Mouse (Mus musculus) testis, postnatal 10 days (tissue): ENCODE results near the gene Acsbg2.

Experiments
- DNase-seq: peaks from one replicate; pipeline ENCODE4 v3.0.0; 2021; ENCODE audit warnings: low spot score

The Acsbg2 gene

DNA sequence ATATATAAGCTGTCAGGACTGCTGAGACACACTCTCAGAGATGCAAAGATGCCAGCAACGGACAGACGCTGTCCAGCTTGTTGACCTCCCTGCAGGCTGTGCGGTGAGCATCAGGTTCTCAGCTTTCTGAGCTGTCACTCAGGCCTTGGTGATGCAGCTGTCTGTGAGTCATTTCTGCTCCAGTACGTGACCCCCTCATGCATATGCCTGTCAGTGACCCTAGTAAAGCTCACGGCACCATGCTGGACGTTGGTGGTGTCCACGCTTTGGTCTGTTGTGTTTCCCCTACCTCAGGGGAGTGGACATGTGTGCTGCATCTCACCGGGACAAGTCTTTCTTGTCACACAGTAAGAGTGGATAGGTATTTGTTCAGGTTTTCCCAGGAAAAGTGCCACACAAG is 2.5 kb downstream of the Acsbg2 start:
- no peak for DNase-seq

GRCm38 (mm10) chr17:56870287-56870953 is 3.8 kb downstream of the Acsbg2 start:
- no peak for DNase-seq

DNA sequence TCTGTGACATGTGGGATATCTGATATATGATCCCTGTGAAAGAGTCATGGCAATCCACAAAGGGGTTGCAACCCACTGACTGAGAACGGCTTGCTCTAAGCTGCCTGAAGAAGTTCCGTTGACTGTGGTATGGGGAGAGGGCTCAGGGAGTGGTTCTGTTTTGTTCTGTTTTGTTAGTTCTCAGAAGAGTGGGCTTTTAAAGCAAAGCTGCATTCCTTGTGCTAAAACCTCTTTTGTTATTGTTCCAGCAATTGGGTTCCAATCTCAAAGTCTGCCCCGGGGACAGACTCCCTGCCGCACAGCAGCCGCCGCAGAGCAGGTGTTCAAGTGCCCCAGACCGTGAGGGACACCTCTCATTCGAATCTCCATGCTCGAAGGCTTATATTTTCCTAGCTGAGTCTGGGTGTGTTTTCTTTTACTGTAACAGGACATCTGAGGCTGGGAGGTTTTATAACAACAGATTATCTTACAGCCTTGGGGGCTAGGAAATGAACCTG is 4.7 kb downstream of the Acsbg2 start:
- DNase-seq: no peak

DNA sequence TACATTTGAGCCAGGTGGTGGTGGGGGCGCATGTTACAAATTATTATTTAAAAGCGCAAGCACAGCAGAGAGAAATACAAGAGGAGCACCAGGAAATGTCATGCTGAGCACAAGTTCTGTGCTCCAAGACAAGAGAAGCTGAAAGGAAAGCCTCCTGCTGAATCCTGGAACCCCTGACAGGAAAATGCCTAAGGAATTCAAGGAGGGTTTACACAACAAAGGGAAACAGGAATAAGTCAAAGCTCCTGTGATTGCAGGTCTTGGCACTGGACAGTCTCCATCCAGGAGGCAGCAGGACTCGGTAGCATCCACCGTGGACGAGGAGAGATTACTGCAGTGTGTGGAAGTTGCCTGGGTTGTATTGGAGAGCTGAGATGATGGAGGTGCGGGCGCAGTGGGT is 8.2 kb downstream of the Acsbg2 start:
- no peak for DNase-seq

DNA sequence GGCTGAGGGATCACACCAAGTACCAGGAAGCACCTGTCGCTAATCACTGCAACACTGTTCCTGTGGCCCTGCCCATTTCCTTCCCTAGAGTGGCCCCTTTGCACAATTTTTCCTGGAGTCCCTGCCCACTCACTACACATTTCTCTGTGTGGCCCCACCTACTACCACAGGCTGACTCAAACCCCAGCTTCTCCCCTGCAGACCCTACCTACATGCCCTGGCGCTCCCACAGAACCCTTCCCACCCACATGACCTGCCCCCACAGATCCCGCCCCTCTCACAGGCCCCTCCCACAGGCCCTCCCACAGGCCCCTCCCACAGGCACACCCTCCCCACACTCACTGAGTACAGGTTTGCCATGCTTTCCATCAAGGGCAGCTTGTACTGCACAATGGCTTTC is 13.1 kb downstream of the Acsbg2 start:
- no peak for DNase-seq

DNA sequence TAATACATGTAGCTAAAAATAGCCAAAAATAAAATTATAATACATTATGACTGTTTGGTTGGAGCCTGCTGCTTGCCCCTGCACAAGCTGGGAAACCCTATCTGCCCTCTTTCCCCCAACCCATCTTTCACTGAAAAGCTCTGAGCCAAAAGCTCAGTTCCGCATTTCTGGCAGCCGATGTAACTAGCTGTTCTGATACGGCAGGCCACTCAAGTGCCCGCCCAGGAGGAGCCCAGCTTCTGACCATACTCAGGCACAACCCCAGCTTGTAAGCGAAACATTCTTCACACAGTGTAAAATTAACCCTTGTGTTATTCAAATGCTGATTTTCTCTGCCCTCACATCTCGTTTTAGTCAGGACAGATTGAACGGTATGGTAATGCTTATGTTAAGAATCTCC is 15.3 kb downstream of the Acsbg2 start:
- no peak for DNase-seq

DNA sequence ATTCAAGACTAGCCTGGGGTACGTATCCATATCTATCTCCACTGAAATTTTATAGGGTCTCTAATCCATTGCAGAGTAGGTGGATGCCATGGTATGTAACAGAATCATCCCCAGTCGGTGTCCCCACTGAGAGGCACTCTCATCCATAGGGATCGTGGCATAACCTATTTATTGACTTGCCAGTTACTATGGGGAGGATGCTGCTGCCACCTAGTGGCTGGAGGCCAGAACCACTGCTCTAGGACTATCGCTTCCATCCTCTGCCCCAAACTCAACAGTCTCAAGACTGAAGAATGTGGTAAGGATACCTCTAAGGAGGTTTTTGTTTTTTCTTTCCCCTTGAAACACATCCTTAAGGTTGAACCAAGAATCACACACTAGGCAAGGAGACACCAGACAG is 16.0 kb downstream of the Acsbg2 start:
- peak; percentile 79 for DNase-seq

DNA sequence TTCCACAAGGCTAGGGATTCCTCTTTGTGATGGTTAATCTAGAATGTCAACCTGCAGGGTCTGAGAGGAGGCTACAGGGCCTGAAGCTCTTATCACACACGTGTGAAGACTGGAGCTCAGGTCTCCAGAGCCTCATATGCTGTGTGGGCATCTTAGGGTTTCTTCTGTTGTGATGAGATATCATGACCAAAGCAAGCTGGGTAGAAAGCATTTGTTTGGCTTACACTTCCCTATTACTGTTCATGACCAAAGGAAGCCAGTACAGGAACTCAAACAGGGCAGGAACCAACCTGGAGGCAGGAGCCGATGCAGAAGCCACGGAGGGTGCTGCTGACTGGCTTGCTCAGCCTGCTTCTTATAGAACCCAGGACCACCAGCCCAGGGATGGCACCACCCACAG is 18.8 kb downstream of the Acsbg2 start:
- no peak for DNase-seq

DNA sequence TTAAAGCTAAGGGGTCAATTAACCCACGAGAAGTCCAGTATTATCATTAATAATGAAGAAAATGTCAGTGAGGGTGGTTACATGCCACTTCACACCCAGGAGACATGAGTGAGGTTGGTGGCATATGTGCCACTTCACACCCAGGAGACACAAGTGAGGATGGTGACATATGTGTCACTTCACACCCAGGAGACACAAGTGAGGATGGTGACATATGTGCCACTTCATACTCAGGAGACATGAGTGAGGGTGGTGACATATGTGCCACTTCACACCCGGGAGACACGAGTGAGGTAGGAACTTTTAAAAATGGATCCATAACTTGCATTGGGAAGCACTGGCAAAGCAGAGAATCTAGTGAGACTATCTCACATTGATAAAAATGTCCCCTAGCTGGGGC is 23.1 kb downstream of the Acsbg2 start:
- no peak for DNase-seq

DNA sequence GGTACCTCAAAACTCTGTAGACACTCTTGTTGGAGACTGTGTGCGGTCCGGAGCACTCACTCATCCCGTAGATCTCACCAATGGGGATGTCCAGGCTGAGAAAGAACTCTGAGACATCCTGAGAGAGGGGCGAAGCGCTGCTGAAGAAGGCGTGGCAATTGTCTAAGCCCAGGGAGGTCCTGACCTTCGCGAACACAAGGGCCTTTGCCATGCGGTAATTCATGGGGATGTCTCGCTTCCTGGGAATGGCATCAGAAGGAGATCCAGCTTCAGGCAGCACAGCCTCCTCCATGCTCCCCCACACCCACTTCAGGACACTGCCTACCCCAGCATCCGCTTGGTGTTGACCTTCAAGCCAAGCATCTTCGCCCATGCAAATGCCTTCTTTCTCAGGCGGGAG is 24.5 kb downstream of the Acsbg2 start:
- DNase-seq: no peak

DNA sequence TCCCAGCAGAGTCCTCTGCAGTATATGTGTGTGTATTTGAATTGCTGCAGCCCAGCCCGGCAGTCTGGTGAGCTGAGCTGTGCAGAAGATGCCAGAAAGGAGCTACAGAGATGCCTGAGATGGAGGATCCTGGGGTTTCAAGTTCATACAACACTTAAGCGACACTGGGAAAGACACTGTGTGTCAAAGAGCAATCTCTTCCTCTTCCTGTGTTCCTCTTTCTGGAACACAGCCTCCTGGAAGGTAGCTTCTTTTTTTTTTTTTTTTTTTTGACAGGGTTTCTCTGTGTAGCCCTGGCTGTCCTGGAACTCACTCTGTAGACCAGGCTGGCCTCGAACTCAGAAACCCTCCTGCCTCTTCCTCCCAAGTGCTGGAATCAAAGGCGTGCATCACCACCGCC is 25.5 kb downstream of the Acsbg2 start:
- DNase-seq: no peak

DNA sequence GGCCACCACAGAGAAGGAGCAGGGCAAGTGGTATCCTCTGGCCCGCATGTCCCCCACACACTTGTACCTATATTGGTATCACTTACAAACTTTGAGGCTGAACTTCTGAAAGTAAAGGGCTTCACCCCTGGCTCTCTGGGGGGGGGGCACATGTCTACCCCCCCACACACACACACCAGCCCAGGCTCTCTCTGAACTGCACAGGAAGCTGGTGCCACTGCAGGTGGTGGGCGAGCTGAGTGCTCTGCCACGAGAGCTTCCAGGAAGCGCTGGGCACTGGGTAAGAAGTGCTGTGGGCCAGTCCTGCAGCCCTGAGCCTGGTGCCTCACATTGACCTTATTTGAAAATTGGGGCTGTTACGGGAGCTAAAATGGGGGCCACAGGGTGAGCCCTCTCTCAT is 30.6 kb downstream of the Acsbg2 start:
- DNase-seq: no peak

DNA sequence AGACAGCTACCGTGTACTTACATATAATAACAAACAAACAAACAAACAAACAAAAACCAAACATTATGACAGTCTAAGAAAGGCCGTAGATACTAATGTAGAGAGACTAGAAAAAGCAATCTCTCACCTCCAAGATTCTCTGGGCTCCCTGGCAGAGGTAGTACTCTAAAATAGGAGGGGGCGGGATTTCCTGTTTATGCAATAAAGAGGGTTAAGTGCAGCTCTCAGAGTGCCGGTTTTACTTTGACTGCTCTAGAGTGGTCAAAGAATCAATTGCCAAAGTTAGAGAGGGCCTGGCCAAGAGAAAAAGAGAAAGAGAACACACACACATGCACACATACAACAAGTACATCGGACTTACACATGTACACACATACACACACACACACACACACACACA is 32.1 kb downstream of the Acsbg2 start:
- DNase-seq: no peak

DNA sequence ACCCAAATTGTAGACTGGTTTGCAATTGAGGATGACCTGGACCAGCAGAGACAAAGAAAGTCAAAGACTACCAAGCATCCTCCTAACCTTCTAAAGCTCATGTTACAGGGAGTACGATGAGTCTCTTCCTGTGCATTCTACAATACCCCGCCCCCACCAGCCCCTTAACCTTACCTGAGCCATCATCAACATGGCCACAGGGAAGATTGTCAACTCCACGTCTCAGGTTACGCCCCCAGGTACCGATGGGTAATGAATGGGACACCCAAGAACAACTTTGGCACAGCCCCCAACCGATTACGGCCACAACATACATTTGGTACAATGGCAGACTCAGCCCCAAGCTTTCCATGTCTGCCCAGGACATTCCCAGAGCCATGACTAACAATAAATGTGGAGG is 33.7 kb downstream of the Acsbg2 start:
- no peak for DNase-seq

GRCm38 (mm10) chr17:56836336-56836735 is 37.9 kb downstream of the Acsbg2 start:
- DNase-seq: no peak

DNA sequence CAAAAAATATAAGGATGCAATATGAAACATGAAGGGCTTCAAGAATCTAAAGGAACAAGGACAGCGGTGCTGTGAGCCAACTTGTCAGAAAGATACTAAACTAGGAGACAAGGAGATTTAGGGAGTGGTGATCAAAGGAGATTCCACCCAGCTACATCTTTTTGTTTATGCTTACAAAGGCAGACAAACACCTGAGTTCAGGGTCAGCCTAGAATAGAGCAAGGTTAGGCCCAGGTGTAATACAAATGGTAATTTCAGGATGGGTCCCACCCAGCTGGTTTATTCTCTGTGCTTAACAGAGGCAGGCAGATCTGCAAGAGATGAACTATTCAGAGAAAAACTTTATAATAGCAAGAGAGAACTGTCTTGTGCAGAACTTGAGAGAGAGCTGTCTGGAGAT is 40.9 kb downstream of the Acsbg2 start:
- DNase-seq: no peak

- DNase-seq: no peak
Measured at GRCm38 (mm10) chr17:56832918-56833317, 41.3 kb downstream of the Acsbg2 start.

DNA sequence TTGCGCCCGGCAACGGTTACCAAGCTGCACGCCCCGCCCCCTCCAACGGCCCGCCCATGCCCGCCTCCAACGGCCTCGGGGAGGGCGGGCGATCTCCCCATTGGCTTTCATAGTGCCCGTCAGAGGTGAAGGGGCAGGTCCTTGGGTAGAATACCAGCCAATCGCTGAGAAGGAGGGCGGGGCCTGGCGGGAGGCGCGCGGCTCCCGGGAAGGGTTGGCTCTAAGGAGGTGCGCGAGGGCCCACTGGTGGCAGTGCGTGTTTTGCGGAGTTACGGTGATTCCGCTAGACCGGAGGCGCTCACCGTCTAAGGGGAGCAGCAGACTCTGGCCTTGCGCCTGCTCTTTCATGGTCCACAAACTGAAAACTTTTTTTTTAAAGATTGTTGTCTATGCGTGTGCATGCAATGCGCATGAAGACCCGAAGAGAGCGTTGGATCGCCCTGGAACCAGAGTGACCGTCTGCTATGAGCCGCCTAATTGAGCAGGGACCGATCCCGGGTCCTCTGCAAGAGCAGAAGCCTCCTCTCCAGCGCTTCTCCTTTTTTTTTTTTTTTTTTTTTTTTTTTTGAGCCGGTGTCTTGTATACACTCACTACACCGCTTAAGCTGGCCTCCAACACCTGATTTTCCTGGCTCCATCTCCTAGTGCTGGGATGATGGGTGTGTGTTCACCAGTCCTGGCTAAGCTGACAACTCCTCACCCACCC is 43.0 kb downstream of the Acsbg2 start:
- DNase-seq: peak; percentile 100

DNA sequence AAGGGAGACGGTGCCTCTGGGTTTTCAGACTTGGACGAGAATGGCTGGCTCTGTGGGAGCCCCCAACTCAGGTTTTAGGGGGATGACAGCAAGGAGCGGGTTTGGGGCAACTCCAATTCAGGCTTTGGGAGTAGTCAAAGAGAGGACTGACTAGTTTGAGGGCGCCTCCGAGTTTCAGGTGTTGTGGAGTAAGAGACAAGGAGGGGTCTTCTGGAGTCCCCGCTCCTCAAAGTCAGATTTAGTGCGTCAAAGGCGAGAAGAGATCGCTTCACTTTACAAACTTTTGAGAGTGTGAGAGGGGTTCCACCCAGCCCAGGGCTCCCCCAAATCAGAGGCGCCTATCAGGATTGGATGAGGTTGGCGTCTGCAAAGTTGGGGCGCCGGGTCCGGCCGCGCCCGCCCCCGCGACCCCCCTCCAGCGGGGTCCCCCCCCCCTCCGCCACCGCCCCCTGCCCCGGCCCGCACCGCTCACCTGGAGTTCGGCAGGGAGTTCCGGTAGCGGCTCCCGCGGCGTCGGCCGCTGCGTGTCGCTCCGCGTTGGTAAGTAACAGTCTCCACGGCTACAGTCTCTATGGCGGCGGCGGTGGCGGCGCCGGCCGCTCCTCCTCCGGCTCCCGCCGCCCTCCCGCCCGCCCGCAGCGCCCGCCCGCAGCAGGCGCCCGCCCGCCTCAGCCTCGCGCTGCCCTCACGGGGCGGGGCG is 43.7 kb downstream of the Acsbg2 start, which contains the start of gene Rfx2:
TSS of gene Rfx2 (minus strand) at position 603 of the 700 bp plus-strand sequence.
- DNase-seq: no peak

DNA sequence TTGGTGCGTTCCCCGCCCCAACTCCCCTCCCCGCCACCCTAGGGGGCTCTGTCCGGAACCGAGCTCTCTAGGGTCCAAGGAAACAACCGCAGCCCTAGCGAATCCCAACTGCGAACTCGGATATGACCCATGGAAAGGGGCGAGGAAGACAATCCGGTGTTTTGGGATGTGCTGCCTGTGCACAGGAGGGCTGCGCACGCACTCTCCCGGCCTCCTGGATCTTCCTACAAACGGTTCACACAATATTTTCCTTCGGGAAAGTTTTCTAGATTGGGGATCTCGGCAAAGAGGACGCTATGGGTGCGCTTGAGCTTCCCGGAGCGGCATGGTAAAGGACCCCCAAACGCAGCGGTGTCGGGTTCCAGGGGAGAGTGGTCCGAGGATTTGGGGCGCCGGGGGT is 44.5 kb downstream of the Acsbg2 start:
- DNase-seq: peak; percentile 61

GRCm38 (mm10) chr17:56829171-56829570 is 45.1 kb downstream of the Acsbg2 start:
- DNase-seq: no peak

GRCm38 (mm10) chr17:56826718-56827117 is 47.5 kb downstream of the Acsbg2 start:
- DNase-seq: no peak

DNA sequence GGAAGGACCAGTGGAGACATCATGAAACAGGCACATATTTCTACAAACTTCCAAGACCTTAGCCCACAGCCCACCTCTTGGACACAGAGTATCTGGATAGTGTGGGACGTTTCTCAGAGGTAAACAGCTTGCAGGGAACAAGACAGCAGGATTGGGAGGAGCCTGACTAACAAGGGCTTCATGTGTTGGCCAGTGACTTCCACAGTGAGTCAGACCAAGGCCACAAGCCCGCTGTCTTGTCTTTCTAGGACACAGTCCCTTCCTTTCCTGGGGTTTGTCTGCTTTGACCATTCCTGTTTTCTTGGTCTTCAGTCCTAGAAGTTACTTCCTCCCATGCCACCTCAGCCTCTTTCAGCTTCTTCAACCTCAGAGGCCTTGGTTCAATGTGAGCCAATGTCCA is 50.9 kb downstream of the Acsbg2 start:
- DNase-seq: no peak
